Mouse (Mus musculus): Measurements from ENCODE around the gene Hnrnpk. TPM values are rescaled to one million over a fixed set of nuclear protein-coding genes. Genes with fewer than 3 reads are reported as not detected.

Hnrnpk gene
- total and polyA plus RNA-seq, 3 experiments: 411 to 1,549 (median 1,174) TPM

- TF ChIP-seq RAD21 (IDR thresholded peaks at IDR 0.05; ENCODE audit: low read depth, low read length): no peak
- TF ChIP-seq POLR2A (IDR thresholded peaks at IDR 0.05; ENCODE audit: low read depth, low read length): peak; percentile 94
- peak; percentile 99 for TF ChIP-seq BHLHE40 (IDR thresholded peaks at IDR 0.05; ENCODE audit: low read depth, low read length)
- TF ChIP-seq SIN3A (IDR thresholded peaks at IDR 0.05; ENCODE audit: low read length): peak; percentile 55; the same call in 1 of the 2 replicates
- TF ChIP-seq RCOR1 (conservative IDR thresholded peaks at IDR 0.05; ENCODE audit: low read depth, low read length): 0 out of 2 replicates have a peak, but pooled peaks have one; percentile 38
- TF ChIP-seq ZNF384 (IDR thresholded peaks at IDR 0.05; ENCODE audit: low read depth, low read length): no peak
- peak; percentile 73; the same call in 1 of the 2 replicates for TF ChIP-seq E2F4 (IDR thresholded peaks at IDR 0.05; ENCODE audit: insufficient replicate concordance, low read depth, low read length)
- 0 out of 2 replicates have a peak, but pooled peaks have one; percentile 28 for TF ChIP-seq MXI1 (IDR thresholded peaks at IDR 0.05; ENCODE audit: low read depth, low read length)
- TF ChIP-seq MAZ (IDR thresholded peaks at IDR 0.05; ENCODE audit: low read depth, low read length): peak; percentile 93
- peak; percentile 51; the same call in 1 of the 2 replicates for TF ChIP-seq IRF4 (IDR thresholded peaks at IDR 0.05; ENCODE audit: low read depth, low read length)
- TF ChIP-seq CHD1 (IDR thresholded peaks at IDR 0.05; ENCODE audit: low read depth, low read length): 0 out of 2 replicates have a peak, but pooled peaks have one; percentile 25
- peak; percentile 76 for TF ChIP-seq MYC (IDR thresholded peaks at IDR 0.05; ENCODE audit: low read depth, low read length)
- TF ChIP-seq MAX (IDR thresholded peaks at IDR 0.05; ENCODE audit: low read length): peak; percentile 58; the same call in 1 of the 2 replicates
- TF ChIP-seq POLR2AphosphoS2 (IDR thresholded peaks at IDR 0.05; ENCODE audit: low read depth, low read length): peak; percentile 79
- no peak for TF ChIP-seq SMC3 (IDR thresholded peaks at IDR 0.05; ENCODE audit: low read depth, low read length)
- TF ChIP-seq EP300 (IDR thresholded peaks at IDR 0.05; ENCODE audit: low read length): no peak
- no peak for TF ChIP-seq GABPA (IDR thresholded peaks at IDR 0.05; ENCODE audit: insufficient replicate concordance, low read depth, low read length)
- TF ChIP-seq ETS1 (conservative IDR thresholded peaks at IDR 0.05; ENCODE audit: low read depth, low read length): peak; percentile 72
- no peak; the same call in 1 of the 2 replicates for TF ChIP-seq NRF1 (IDR thresholded peaks at IDR 0.05; ENCODE audit: low read depth, low read length)
Observed at GRCm38 (mm10) chr13:58402003-58402743, 970 bp downstream of the Hnrnpk start, which contains the start of gene Rmi1 (continued).

GRCm38 (mm10) chr13:58401135-58402002 is 1.8 kb downstream of the Hnrnpk start:
- Histone ChIP-seq H3K9ac (ENCODE audit: insufficient read depth, low read depth) (peak overlapping the region; percentile 91), H3K4me1 (ENCODE audit: control insufficient read depth in 1 of 2, insufficient read depth in 2 of 2) (peaks cover 0 to 24% of the 10 kb centered on the region in 2 experiments; a peak in 2 of 4 replicates), H3K4me3 (replicated peaks in 1 of 3; ENCODE audit: low read depth in 2 of 3, low read length in 2 of 3, poor library complexity in 1 of 3) (peak overlapping the region; percentile 87 to 96 (median 89)), H3K79me2 (replicated peaks; ENCODE audit: control insufficient read depth, extremely low read depth, insufficient read depth, poor library complexity, severe bottlenecking) (peaks cover 47% of the 10 kb centered on the region), H3K36me3 (replicated peaks in 1 of 2; ENCODE audit: control insufficient read depth in 1 of 2, insufficient read depth in 1 of 2, low read length in 1 of 2) (peaks cover 12 to 33% of the 10 kb centered on the region in 2 experiments), H3K4me2 (ENCODE audit: insufficient read depth, low read depth, poor library complexity, severe bottlenecking) (peak overlapping the region; percentile 66; the same call in 1 of the 2 replicates), H3K9me3 (replicated peaks; ENCODE audit: low read length) (no peaks in the 10 kb centered on the region), H3K27ac (ENCODE audit: insufficient read depth, low read depth) (peak overlapping the region; percentile 88), H3K27me3 (replicated peaks) (no peaks in the 10 kb centered on the region)
- peak; percentile 66 for DNase-seq (ENCODE audit: extremely low read depth)
- TF ChIP-seq ZC3H11A (IDR thresholded peaks at IDR 0.05; ENCODE audit: low read depth, low read length) (no peak), EP300 (IDR thresholded peaks at IDR 0.05; ENCODE audit: low read length) (no peak), MXI1 (IDR thresholded peaks at IDR 0.05; ENCODE audit: low read depth, low read length) (peak; percentile 15; the same call in 1 of the 2 replicates), TCF12 (IDR thresholded peaks at IDR 0.05; ENCODE audit: low read depth, low read length) (no peak), HCFC1 (IDR thresholded peaks at IDR 0.05; ENCODE audit: low read depth, low read length) (peak; percentile 44), UBTF (IDR thresholded peaks at IDR 0.05; ENCODE audit: low read depth, low read length) (no peak), USF1 (IDR thresholded peaks at IDR 0.05; ENCODE audit: low read depth, low read length) (no peak), BHLHE40 (IDR thresholded peaks at IDR 0.05; ENCODE audit: low read depth, low read length) (peak; percentile 62), ETS1 (conservative IDR thresholded peaks at IDR 0.05; ENCODE audit: low read depth, low read length) (no peak), CHD2 (IDR thresholded peaks at IDR 0.05; ENCODE audit: low read length) (peak; percentile 91), RAD21 (IDR thresholded peaks at IDR 0.05; ENCODE audit: low read depth, low read length) (no peak), MAZ (IDR thresholded peaks at IDR 0.05; ENCODE audit: low read depth, low read length) (no peak), ZNF384 (IDR thresholded peaks at IDR 0.05; ENCODE audit: low read depth, low read length) (no peak), ZKSCAN1 (IDR thresholded peaks at IDR 0.05; ENCODE audit: borderline replicate concordance, low read depth, low read length) (no peak), SIN3A (IDR thresholded peaks at IDR 0.05; ENCODE audit: low read length) (peak; percentile 36; the same call in 1 of the 2 replicates)
- dilution Hi-C loops (cut with MboI; ENCODE audit: extremely low pct_ligation_motif_present, extremely low pct_unique_long_range_greater_than_20kb, low sequenced_read_pairs) (no loop called here), in situ Hi-C loops (cut with MboI; ENCODE audit: low pct_ligation_motif_present, low pct_unique_long_range_greater_than_20kb, low sequenced_read_pairs) (no loop called here)

Data from CH12.LX (cell line).